Mouse (Mus musculus): ENCODE results near the gene Best1. TPM values are rescaled to one million over a fixed set of nuclear protein-coding genes. Genes with fewer than 3 reads are reported as not detected.

Gene Best1
- polyA plus RNA-seq, 1 experiment from 2014 or later: 0.64 TPM

DNA sequence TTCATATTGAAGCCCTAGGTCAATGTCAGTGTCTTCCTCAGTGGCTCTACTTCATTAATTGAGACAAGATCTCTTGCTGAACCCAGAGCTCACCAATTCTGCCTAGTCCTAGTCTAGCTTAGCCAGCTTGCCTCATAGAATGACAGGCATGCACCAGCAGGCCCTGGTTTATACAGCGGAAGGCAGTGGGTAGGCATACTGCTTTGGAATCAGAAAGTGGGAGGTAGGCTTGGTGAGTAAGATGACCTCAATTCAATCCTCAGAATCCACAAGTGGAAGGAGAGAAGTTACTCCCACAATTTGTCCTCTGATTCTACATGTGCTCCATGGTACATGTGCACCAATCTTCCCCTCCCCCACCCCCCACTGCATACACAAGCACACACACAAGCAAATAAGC lies 2.3 kb upstream of the Best1 start:
- Histone ChIP-seq H3K4me1 (replicated peaks; ENCODE audit: control insufficient read depth, insufficient read depth, low read length) (no peaks in the 10 kb centered on the region), H3K27ac (ENCODE audit: low read depth) (no peak overlapping the region), H3K9me3 (ENCODE audit: control insufficient read depth, low read length) (0 out of 2 replicates have a peak, but pooled peaks cover 4% of the 10 kb centered on the region), H3K4me3 (ENCODE audit: low read depth, low read length) (no peak overlapping the region), H3K4me2 (ENCODE audit: low read length) (no peak overlapping the region), H3K36me3 (ENCODE audit: control insufficient read depth, insufficient read depth, low read length) (no peaks in the 10 kb centered on the region), H3K27me3 (replicated peaks; ENCODE audit: control insufficient read depth, insufficient read depth, low read length) (no peaks in the 10 kb centered on the region), H3K9ac (ENCODE audit: low read length) (no peak overlapping the region)
- WGBS: 97% methylated on average over 1 of the region's 1 CpGs
- ATAC-seq (replicated peaks; ENCODE audit: low FRiP score, low TSS enrichment, low read depth) (no peak), DNase-seq (ENCODE audit: low spot score) (no peak)

GRCm38 (mm10) chr19:10000330-10000729 lies 1.1 kb downstream of the Best1 start:
- DNase-seq (ENCODE audit: low spot score) (no peak), ATAC-seq (replicated peaks; ENCODE audit: low FRiP score, low TSS enrichment, low read depth) (peak; percentile 61; the same call in 1 of the 2 replicates)
- 18% methylated on average over 3 of the region's 3 CpGs for WGBS

GRCm38 (mm10) chr19:9998736-9999486 lies 2.5 kb downstream of the Best1 start:
- Histone ChIP-seq H3K4me3 (ENCODE audit: low read depth, low read length) (no peak overlapping the region), H3K9me3 (ENCODE audit: control insufficient read depth, low read length) (0 out of 2 replicates have a peak, but pooled peaks cover 4% of the 10 kb centered on the region), H3K4me1 (replicated peaks; ENCODE audit: control insufficient read depth, insufficient read depth, low read length) (no peaks in the 10 kb centered on the region), H3K4me2 (ENCODE audit: low read length) (no peak overlapping the region), H3K27ac (ENCODE audit: low read depth) (no peak overlapping the region), H3K9ac (ENCODE audit: low read length) (no peak overlapping the region), H3K27me3 (replicated peaks; ENCODE audit: control insufficient read depth, insufficient read depth, low read length) (no peaks in the 10 kb centered on the region), H3K36me3 (ENCODE audit: control insufficient read depth, insufficient read depth, low read length) (no peaks in the 10 kb centered on the region)
- 62% methylated on average over 13 of the region's 13 CpGs for WGBS
- ATAC-seq (replicated peaks; ENCODE audit: low FRiP score, low TSS enrichment, low read depth): no peak
- no peak for DNase-seq (ENCODE audit: low spot score)

More at GRCm38 (mm10) chr19:10000330-10000729, 1.1 kb downstream of the Best1 start:
- no peak overlapping the region for H3K4me2 ChIP-seq (ENCODE audit: low read length)
- no peak overlapping the region for H3K9ac ChIP-seq (ENCODE audit: low read length)
- no peaks in the 10 kb centered on the region for H3K36me3 ChIP-seq (ENCODE audit: control insufficient read depth, insufficient read depth, low read length)
- 0 out of 2 replicates have a peak, but pooled peaks cover 4% of the 10 kb centered on the region for H3K9me3 ChIP-seq (ENCODE audit: control insufficient read depth, low read length)
- H3K27ac ChIP-seq (ENCODE audit: low read depth): no peak overlapping the region
- H3K4me3 ChIP-seq (ENCODE audit: low read depth, low read length): no peak overlapping the region
- H3K27me3 ChIP-seq (replicated peaks; ENCODE audit: control insufficient read depth, insufficient read depth, low read length): no peaks in the 10 kb centered on the region
- H3K4me1 ChIP-seq (replicated peaks; ENCODE audit: control insufficient read depth, insufficient read depth, low read length): no peaks in the 10 kb centered on the region

GRCm38 (mm10) chr19:9998063-9998416 lies 3.4 kb downstream of the Best1 start:
- Histone ChIP-seq H3K4me1 (replicated peaks; ENCODE audit: control insufficient read depth, insufficient read depth, low read length) (0 out of 2 replicates have a peak, but pooled peaks cover 5% of the 10 kb centered on the region), H3K4me3 (ENCODE audit: low read depth, low read length) (no peak overlapping the region), H3K36me3 (ENCODE audit: control insufficient read depth, insufficient read depth, low read length) (no peaks in the 10 kb centered on the region), H3K27me3 (replicated peaks; ENCODE audit: control insufficient read depth, insufficient read depth, low read length) (no peaks in the 10 kb centered on the region), H3K27ac (ENCODE audit: low read depth) (no peak overlapping the region), H3K9ac (ENCODE audit: low read length) (no peak overlapping the region), H3K4me2 (ENCODE audit: low read length) (no peak overlapping the region), H3K9me3 (ENCODE audit: control insufficient read depth, low read length) (0 out of 2 replicates have a peak, but pooled peaks cover 4% of the 10 kb centered on the region)
- WGBS: 68% methylated on average over 2 of the region's 2 CpGs
- DNase-seq (ENCODE audit: low spot score): no peak
- ATAC-seq (replicated peaks; ENCODE audit: low FRiP score, low TSS enrichment, low read depth): no peak

DNA sequence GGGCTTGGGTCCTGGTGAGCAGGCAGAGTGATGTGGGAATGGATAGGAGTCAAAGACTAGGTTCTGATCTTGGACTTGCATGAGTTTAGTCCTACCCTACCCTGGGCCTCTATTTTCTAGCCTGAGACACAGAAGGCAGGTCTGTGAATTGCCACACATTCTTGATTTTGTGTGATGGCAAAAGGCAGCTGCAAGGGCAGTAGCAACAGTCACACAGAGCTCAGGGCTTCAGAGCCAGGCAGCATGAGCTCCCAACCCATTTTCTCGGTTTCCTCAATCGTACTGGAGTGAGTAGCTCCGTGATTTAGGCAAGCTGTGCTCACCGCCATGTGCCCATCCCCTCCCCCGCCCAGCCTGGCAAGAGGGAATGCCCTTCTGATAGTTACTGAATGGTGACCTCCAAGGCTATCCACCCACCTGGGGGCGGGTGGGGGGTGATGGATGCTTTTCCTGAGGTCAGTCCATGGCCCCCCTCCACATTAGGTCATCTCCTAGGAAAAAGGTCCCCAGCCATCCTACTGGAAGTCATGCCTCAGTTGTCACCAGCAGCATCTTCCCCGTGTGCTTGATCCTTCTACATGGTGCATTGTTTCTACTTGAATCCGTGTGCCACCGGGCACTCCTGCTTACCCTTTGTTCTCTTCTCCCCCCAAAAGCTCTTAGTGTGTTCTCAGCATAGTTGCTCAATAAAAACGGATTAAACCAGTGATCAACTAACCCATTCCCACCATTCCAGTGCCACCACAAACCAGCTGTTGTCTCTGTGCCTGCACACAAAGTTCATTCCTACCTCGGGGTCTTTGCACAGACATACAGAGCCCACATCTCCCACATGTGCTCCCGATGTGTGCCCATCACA lies 4.0 kb downstream of the Best1 start:
- Histone ChIP-seq H3K27ac (ENCODE audit: low read depth) (no peak overlapping the region), H3K4me1 (replicated peaks; ENCODE audit: control insufficient read depth, insufficient read depth, low read length) (0 out of 2 replicates have a peak, but pooled peaks cover 8% of the 10 kb centered on the region), H3K4me3 (ENCODE audit: low read depth, low read length) (no peak overlapping the region), H3K4me2 (ENCODE audit: low read length) (no peak overlapping the region), H3K9me3 (ENCODE audit: control insufficient read depth, low read length) (0 out of 2 replicates have a peak, but pooled peaks cover 3% of the 10 kb centered on the region), H3K36me3 (ENCODE audit: control insufficient read depth, insufficient read depth, low read length) (no peaks in the 10 kb centered on the region), H3K27me3 (replicated peaks; ENCODE audit: control insufficient read depth, insufficient read depth, low read length) (no peaks in the 10 kb centered on the region), H3K9ac (ENCODE audit: low read length) (no peak overlapping the region)
- WGBS: 79% methylated on average over 12 of the region's 12 CpGs
- ATAC-seq (replicated peaks; ENCODE audit: low FRiP score, low TSS enrichment, low read depth) (no peak), DNase-seq (ENCODE audit: low spot score) (no peak)

GRCm38 (mm10) chr19:9993036-9993656 lies 8.3 kb downstream of the Best1 start:
- DNase-seq (ENCODE audit: low spot score) (peak; percentile 98), ATAC-seq (replicated peaks; ENCODE audit: low FRiP score, low TSS enrichment, low read depth) (peak; percentile 82)
- Histone ChIP-seq H3K27ac (ENCODE audit: low read depth) (no peak overlapping the region), H3K36me3 (ENCODE audit: control insufficient read depth, insufficient read depth, low read length) (no peaks in the 10 kb centered on the region), H3K4me2 (ENCODE audit: low read length) (peak overlapping the region; percentile 48), H3K27me3 (replicated peaks; ENCODE audit: control insufficient read depth, insufficient read depth, low read length) (no peaks in the 10 kb centered on the region), H3K4me3 (ENCODE audit: low read depth, low read length) (peak overlapping the region; percentile 21), H3K9me3 (ENCODE audit: control insufficient read depth, low read length) (no peaks in the 10 kb centered on the region), H3K9ac (ENCODE audit: low read length) (peak overlapping the region; percentile 16; the same call in 1 of the 2 replicates), H3K4me1 (replicated peaks; ENCODE audit: control insufficient read depth, insufficient read depth, low read length) (0 out of 2 replicates have a peak, but pooled peaks cover 8% of the 10 kb centered on the region)
- WGBS: 5% methylated on average over 17 of the region's 17 CpGs

GRCm38 (mm10) chr19:9992011-9992958 lies 9.1 kb downstream of the Best1 start:
- peak overlapping the region; percentile 21 for H3K4me3 ChIP-seq (ENCODE audit: low read depth, low read length)
- H3K27me3 ChIP-seq (replicated peaks; ENCODE audit: control insufficient read depth, insufficient read depth, low read length): no peaks in the 10 kb centered on the region
- peak overlapping the region; percentile 48 for H3K4me2 ChIP-seq (ENCODE audit: low read length)
- no peaks in the 10 kb centered on the region for H3K36me3 ChIP-seq (ENCODE audit: control insufficient read depth, insufficient read depth, low read length)
- H3K9ac ChIP-seq (ENCODE audit: low read length): peak overlapping the region; percentile 16; the same call in 1 of the 2 replicates
- no peaks in the 10 kb centered on the region for H3K9me3 ChIP-seq (ENCODE audit: control insufficient read depth, low read length)
- H3K27ac ChIP-seq (ENCODE audit: low read depth): no peak overlapping the region
- H3K4me1 ChIP-seq (replicated peaks; ENCODE audit: control insufficient read depth, insufficient read depth, low read length): 0 out of 2 replicates have a peak, but pooled peaks cover 8% of the 10 kb centered on the region
- peak; percentile 45 for ATAC-seq (replicated peaks; ENCODE audit: low FRiP score, low TSS enrichment, low read depth)
- WGBS: 46% methylated on average over 26 of the region's 26 CpGs
- DNase-seq (ENCODE audit: low spot score): no peak

Data from intestine, embryonic 14.5 days (tissue).